In the genomic region with DNA sequence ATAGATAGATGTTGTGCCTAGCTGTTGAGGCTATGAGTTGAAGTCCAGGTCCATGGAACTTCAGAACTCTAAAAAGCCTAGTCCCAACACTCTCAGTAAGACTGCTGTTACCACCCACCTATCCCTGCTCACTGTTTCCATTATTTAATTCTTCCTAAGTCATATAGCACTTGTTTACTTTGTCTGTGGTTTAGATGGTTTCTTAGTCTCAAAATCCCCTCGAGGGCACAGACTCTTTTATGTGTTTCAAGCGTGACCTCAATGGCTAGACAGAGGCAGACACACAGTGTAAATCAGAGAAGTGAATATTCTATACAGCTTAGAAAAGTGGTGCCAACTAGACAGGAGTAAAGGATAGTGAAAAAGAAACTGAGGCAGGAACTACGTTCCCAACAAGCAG, we compare ENCODE assay signal across 19 mouse cellular contexts.
A peak's percentile ranks its signal among the peaks of the same experiment; 100 is the strongest.
DNase-seq lines count a peak whose midpoint lies in the region; ATAC-seq and TF ChIP-seq lines count a peak whose summit lies in the region.
"Had no signal": no experiment of that assay in that cellular context is flagged by ENCODE, and none has a peak within 500 bp of the region (broad histone marks: within the 10 kb centered on the region; RNA-seq: fewer than 3 reads in every experiment).

No protein-coding gene starts in this region.

- H3K9ac ChIP-seq in liver, embryonic 11.5 days (ENCODE audit: low read depth, low read length) = no peak overlapping the region
- H3K9ac ChIP-seq in liver, postnatal 0 days (replicated peaks) = no peak overlapping the region
- no peak overlapping the region for H3K9ac ChIP-seq in midbrain, embryonic 11.5 days (ENCODE audit: low read length)
- H3K9ac ChIP-seq: embryonic facial prominence, embryonic 12.5 days; forebrain, embryonic 12.5 days; heart, embryonic 12.5 days; hindbrain, embryonic 14.5 days had no signal

- no peak overlapping the region for H3K4me3 ChIP-seq in liver, embryonic 11.5 days (ENCODE audit: low read depth, low read length)
- no peak overlapping the region for H3K4me3 ChIP-seq in liver, postnatal 0 days (ENCODE audit: low read depth, low read length)
- H3K4me3 ChIP-seq in midbrain, embryonic 11.5 days (ENCODE audit: low read depth, low read length) = no peak overlapping the region
- H3K4me3 ChIP-seq: embryonic facial prominence, embryonic 12.5 days; forebrain, embryonic 12.5 days; heart, embryonic 12.5 days; hindbrain, embryonic 10.5 days had no signal

- no peaks in the 10 kb centered on the region for H3K27me3 ChIP-seq in liver, embryonic 11.5 days (replicated peaks; ENCODE audit: control insufficient read depth, insufficient read depth, low read length)
- H3K27me3 ChIP-seq in liver, postnatal 0 days (ENCODE audit: insufficient read depth, low read length) = no peaks in the 10 kb centered on the region
- H3K27me3 ChIP-seq in midbrain, embryonic 11.5 days (ENCODE audit: control insufficient read depth, insufficient read depth, low read length) = no peaks in the 10 kb centered on the region
- H3K27me3 ChIP-seq: embryonic facial prominence, embryonic 12.5 days; forebrain, embryonic 12.5 days; heart, embryonic 12.5 days had no signal

- no peak for TF ChIP-seq CTCF in liver, postnatal 0 days (IDR thresholded peaks at IDR 0.05; ENCODE audit: low read depth)

- no peak overlapping the region for H3K27ac ChIP-seq in liver, embryonic 11.5 days (ENCODE audit: low read depth, low read length)
- no peak overlapping the region for H3K27ac ChIP-seq in liver, postnatal 0 days (ENCODE audit: low read depth)
- H3K27ac ChIP-seq in midbrain, embryonic 11.5 days (ENCODE audit: low read depth, low read length) = no peak overlapping the region
- H3K27ac ChIP-seq: embryonic facial prominence, embryonic 12.5 days; forebrain, embryonic 12.5 days; hindbrain, embryonic 10.5 days; hindbrain, embryonic 14.5 days had no signal

- no peaks in the 10 kb centered on the region for H3K9me3 ChIP-seq in liver, embryonic 11.5 days (ENCODE audit: control insufficient read depth, low read length)
- no peaks in the 10 kb centered on the region for H3K9me3 ChIP-seq in liver, postnatal 0 days (ENCODE audit: low read length)
- no peaks in the 10 kb centered on the region for H3K9me3 ChIP-seq in midbrain, embryonic 11.5 days (ENCODE audit: control insufficient read depth, low read length)
- H3K9me3 ChIP-seq: embryonic facial prominence, embryonic 12.5 days; forebrain, embryonic 12.5 days; heart, embryonic 12.5 days; hindbrain, embryonic 10.5 days had no signal

- 74% methylated on average over 3 of the region's 3 CpGs for WGBS in liver, embryonic 11.5 days
- 63% methylated on average over 3 of the region's 3 CpGs for WGBS in liver, postnatal 0 days (ENCODE audit: insufficient replicate concordance)
- 84% methylated on average over 3 of the region's 3 CpGs for WGBS in midbrain, embryonic 11.5 days

- no peaks in the 10 kb centered on the region for H3K4me1 ChIP-seq in liver, embryonic 11.5 days (replicated peaks; ENCODE audit: control insufficient read depth, insufficient read depth, low read length)
- H3K4me1 ChIP-seq in liver, postnatal 0 days (ENCODE audit: insufficient read depth) = no peaks in the 10 kb centered on the region
- H3K4me1 ChIP-seq in midbrain, embryonic 11.5 days (ENCODE audit: control insufficient read depth, insufficient read depth, low read length) = no peaks in the 10 kb centered on the region
- H3K4me1 ChIP-seq: forebrain, embryonic 12.5 days; heart, embryonic 12.5 days had no signal

- DNase-seq in liver, embryonic 11.5 days (ENCODE audit: low spot score) = peak; percentile 18
- DNase-seq in liver, postnatal 0 days = no peak
- no peak for DNase-seq in urinary bladder, postnatal 25 days (ENCODE audit: low spot score)
- no peak for DNase-seq in midbrain, embryonic 11.5 days (ENCODE audit: low spot score, missing footprints)
- DNase-seq: adrenal gland, adult 8-10 months; adrenal gland, postnatal 36 days; cerebellum, adult 2 months; cerebellum, postnatal 14 days; embryo, embryonic 11 days; gastrocnemius, postnatal 14 days had no signal

- H3K36me3 ChIP-seq in liver, embryonic 11.5 days (ENCODE audit: control insufficient read depth, insufficient read depth, low read length) = no peaks in the 10 kb centered on the region
- H3K36me3 ChIP-seq in liver, postnatal 0 days (replicated peaks; ENCODE audit: insufficient read depth, low read length) = no peaks in the 10 kb centered on the region
- no peaks in the 10 kb centered on the region for H3K36me3 ChIP-seq in midbrain, embryonic 11.5 days (ENCODE audit: control insufficient read depth, insufficient read depth, low read length)
- H3K36me3 ChIP-seq: embryonic facial prominence, embryonic 12.5 days; forebrain, embryonic 12.5 days; heart, embryonic 12.5 days; hindbrain, embryonic 10.5 days had no signal

- TF ChIP-seq EP300 in liver, postnatal 0 days (IDR thresholded peaks at IDR 0.05; ENCODE audit: low read depth) = no peak

- ATAC-seq in liver, embryonic 11.5 days (replicated peaks; ENCODE audit: low FRiP score) = no peak
- no peak for ATAC-seq in liver, postnatal 0 days
- ATAC-seq in CD4-positive, CD25-positive, alpha-beta regulatory T cell, adult 4 months = peak; percentile 79
- peak; percentile 80 for ATAC-seq in inflammation-experienced regulatory T-cells, adult 6 months
- ATAC-seq in granulocyte monocyte progenitor cell, adult 5-6 weeks (replicated peaks; ENCODE audit: poor library complexity, severe bottlenecking) = no peak
- ATAC-seq in midbrain, embryonic 11.5 days (ENCODE audit: low FRiP score) = no peak
- ATAC-seq: forebrain, embryonic 16.5 days had no signal

- no peak overlapping the region for H3K4me2 ChIP-seq in liver, embryonic 11.5 days
- H3K4me2 ChIP-seq in liver, postnatal 0 days (ENCODE audit: low read depth, low read length) = no peak overlapping the region
- H3K4me2 ChIP-seq in midbrain, embryonic 11.5 days = no peak overlapping the region
- H3K4me2 ChIP-seq: embryonic facial prominence, embryonic 12.5 days; forebrain, embryonic 12.5 days; heart, embryonic 12.5 days; hindbrain, embryonic 14.5 days had no signal

Comparison
In these comparisons a context has a peak if more than half of its experiments do, and no peak if none do; other contexts are left out.
1. ATAC-seq: peak in CD4-positive, CD25-positive, alpha-beta regulatory T cell, adult 4 months (single experiment) and inflammation-experienced regulatory T-cells, adult 6 months (single experiment); none in liver, embryonic 11.5 days (single experiment), liver, postnatal 0 days (single experiment), granulocyte monocyte progenitor cell, adult 5-6 weeks (single experiment) and midbrain, embryonic 11.5 days (single experiment).